Mouse (Mus musculus) thymus, adult 2 months (tissue): ENCODE data around the gene Schip1.

Experiments
- CTCF ChIP-seq: fragments of 200-500 bp; IDR thresholded peaks from 2 replicates; pipeline ENCODE4 v1.5.1; 2012; ENCODE audit warnings: mild to moderate bottlenecking, control low read depth, low read length, moderate library complexity, borderline replicate concordance; ENCODE audit not compliant: control insufficient read depth, poor library complexity, insufficient read depth; ENCODE audit errors: extremely low read depth
- POLR2A ChIP-seq: fragments of 200-500 bp; IDR thresholded peaks from 2 replicates; pipeline ENCODE4 v1.6.1; 2012; ENCODE audit warnings: mild to moderate bottlenecking, low read length, control low read depth, moderate library complexity; ENCODE audit not compliant: control insufficient read depth, poor library complexity, insufficient read depth; ENCODE audit errors: extremely low read depth

DNA sequence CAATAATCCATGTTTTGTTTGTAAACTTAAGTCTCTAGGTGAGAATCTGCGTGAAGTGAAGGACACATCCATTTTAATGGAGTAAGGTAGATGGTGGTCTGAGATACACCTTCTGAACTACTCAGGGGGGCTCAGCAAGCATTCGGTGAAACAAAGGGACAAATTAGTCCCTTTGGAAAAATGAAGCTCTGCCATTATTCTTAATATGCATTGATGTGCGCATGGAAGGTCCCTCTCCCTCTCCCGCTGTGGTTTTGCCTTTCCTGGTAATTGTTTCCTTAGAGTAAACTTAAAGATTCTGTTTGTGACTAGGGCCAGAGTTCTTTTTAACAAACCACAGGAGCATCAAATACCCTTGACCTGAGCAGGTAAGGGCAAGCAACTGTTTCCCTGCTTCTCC lies 242.1 kb downstream of the Schip1 start:
- TF ChIP-seq POLR2A, result no peak
- no peak for TF ChIP-seq CTCF
